37 mouse cellular contexts compared by ENCODE assay signal in the genomic region with DNA sequence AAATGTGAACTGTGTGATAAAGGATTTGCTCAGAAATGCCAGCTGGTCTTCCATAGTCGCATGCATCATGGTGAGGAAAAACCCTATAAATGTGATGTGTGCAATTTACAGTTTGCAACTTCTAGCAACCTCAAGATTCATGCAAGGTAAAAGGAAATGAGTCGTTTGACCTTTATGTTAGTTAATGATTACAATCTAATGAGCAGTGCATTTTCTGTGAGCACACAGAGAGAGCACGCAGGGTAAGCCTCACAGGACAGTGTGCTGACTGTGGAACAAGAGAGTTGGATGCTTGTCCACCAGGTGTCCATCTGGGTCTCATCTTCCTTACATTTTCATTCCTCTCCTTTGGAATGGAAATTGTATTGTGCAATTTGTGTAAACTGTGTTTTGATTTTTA. TPM values are rescaled to one million over a fixed set of nuclear protein-coding genes. Genes with fewer than 3 reads are reported as not detected.
DNase-seq lines count a peak whose midpoint lies in the region; ATAC-seq lines count a peak whose summit lies in the region.
"Had no signal": no experiment of that assay in that cellular context is flagged by ENCODE, and none has a peak within 500 bp of the region (broad histone marks: within the 10 kb centered on the region; RNA-seq: fewer than 3 reads in every experiment).

No protein-coding gene starts in this region.

- peaks cover 80% of the 10 kb centered on the region for H3K36me3 ChIP-seq in kidney, embryonic 15.5 days
- H3K36me3 ChIP-seq in megakaryocyte, embryonic 14.5 days (replicated peaks; ENCODE audit: low read length) = peaks cover 96% of the 10 kb centered on the region
- H3K36me3 ChIP-seq in intestine, embryonic 15.5 days = peaks cover 32% of the 10 kb centered on the region

- no peaks in the 10 kb centered on the region for H3K27me3 ChIP-seq in kidney, embryonic 15.5 days
- H3K27me3 ChIP-seq in megakaryocyte, embryonic 14.5 days (replicated peaks) = no peaks in the 10 kb centered on the region
- H3K27me3 ChIP-seq in intestine, embryonic 15.5 days (replicated peaks) = no peaks in the 10 kb centered on the region
- H3K27me3 ChIP-seq: CH12.LX; embryonic facial prominence, embryonic 12.5 days; hindbrain, embryonic 15.5 days; limb, embryonic 13.5 days; liver, embryonic 13.5 days; midbrain, embryonic 15.5 days; neural tube, embryonic 15.5 days had no signal

- no peaks in the 10 kb centered on the region for H3K9me3 ChIP-seq in kidney, embryonic 15.5 days (replicated peaks)
- H3K9me3 ChIP-seq in megakaryocyte, embryonic 14.5 days = no peaks in the 10 kb centered on the region
- H3K9me3 ChIP-seq in intestine, embryonic 15.5 days = no peaks in the 10 kb centered on the region
- H3K9me3 ChIP-seq: embryonic facial prominence, embryonic 12.5 days; hindbrain, embryonic 10.5 days; hindbrain, embryonic 15.5 days; limb, embryonic 13.5 days; liver, embryonic 13.5 days; midbrain, embryonic 10.5 days; midbrain, embryonic 15.5 days; neural tube, embryonic 15.5 days had no signal

- peak overlapping the region; percentile 54; the same call in 1 of the 2 replicates for H3K27ac ChIP-seq in kidney, embryonic 15.5 days
- H3K27ac ChIP-seq in intestine, embryonic 15.5 days = no peak overlapping the region
- H3K27ac ChIP-seq: embryonic facial prominence, embryonic 12.5 days; hindbrain, embryonic 10.5 days; hindbrain, embryonic 15.5 days; layer of hippocampus, adult 2 months; limb, embryonic 13.5 days; liver, embryonic 13.5 days; macrophage; midbrain, embryonic 10.5 days; midbrain, embryonic 15.5 days; neural tube, embryonic 15.5 days had no signal

- peaks cover 7% of the 10 kb centered on the region for H3K4me1 ChIP-seq in kidney, embryonic 15.5 days
- H3K4me1 ChIP-seq in megakaryocyte, embryonic 14.5 days = peaks cover 62% of the 10 kb centered on the region
- H3K4me1 ChIP-seq in intestine, embryonic 15.5 days (replicated peaks) = no peaks in the 10 kb centered on the region
- H3K4me1 ChIP-seq: embryonic facial prominence, embryonic 12.5 days; hindbrain, embryonic 10.5 days; limb, embryonic 13.5 days had no signal

- no peak for ATAC-seq in kidney, embryonic 15.5 days (replicated peaks; ENCODE audit: low FRiP score)
- ATAC-seq in megakaryocyte, adult 5-6 weeks (ENCODE audit: poor library complexity, severe bottlenecking) = no peak
- peak; percentile 73; the same call in 1 of the 2 replicates for ATAC-seq in intestine, embryonic 15.5 days
- ATAC-seq: forebrain, embryonic 14.5 days; lung, postnatal 0 days; midbrain, embryonic 15.5 days had no signal

- no peak for DNase-seq in kidney, adult 8-10 months
- DNase-seq in spleen, postnatal 36 days (ENCODE audit: low spot score in 2 of 2) = no peak
- no peak for DNase-seq in layer of hippocampus, postnatal 10 days (ENCODE audit: low spot score in 2 of 2)
- DNase-seq: adrenal gland, postnatal 14 days; cerebellum, adult 11 months; cerebellum, adult 9-10 months; embryo, embryonic 11 days; gastrocnemius, postnatal 14 days; heart, postnatal 14 days; liver, embryonic 13.5 days; lung, adult 18-20 months; retina, postnatal 1 day; right cerebral cortex, postnatal 25 days; thymus, postnatal 25 days had no signal

- no peak overlapping the region for H3K9ac ChIP-seq in kidney, embryonic 15.5 days
- H3K9ac ChIP-seq in intestine, embryonic 15.5 days = no peak overlapping the region
- H3K9ac ChIP-seq: embryonic facial prominence, embryonic 12.5 days; hindbrain, embryonic 15.5 days; limb, embryonic 13.5 days; liver, embryonic 13.5 days; midbrain, embryonic 15.5 days; neural tube, embryonic 15.5 days had no signal

- no peak overlapping the region for H3K4me2 ChIP-seq in kidney, embryonic 15.5 days
- H3K4me2 ChIP-seq in intestine, embryonic 15.5 days (replicated peaks) = no peak overlapping the region
- H3K4me2 ChIP-seq: embryonic facial prominence, embryonic 12.5 days; hindbrain, embryonic 15.5 days; limb, embryonic 13.5 days; liver, embryonic 13.5 days; midbrain, embryonic 15.5 days; neural tube, embryonic 15.5 days had no signal

- 78% methylated on average over 3 of the region's 3 CpGs for WGBS in kidney, embryonic 15.5 days
- WGBS in intestine, embryonic 15.5 days = 63% methylated on average over 3 of the region's 3 CpGs

- H3K4me3 ChIP-seq in kidney, embryonic 15.5 days (replicated peaks) = no peak overlapping the region
- peak overlapping the region; percentile 56 for H3K4me3 ChIP-seq in megakaryocyte, embryonic 14.5 days (replicated peaks)
- H3K4me3 ChIP-seq in intestine, embryonic 15.5 days (replicated peaks) = no peak overlapping the region
- H3K4me3 ChIP-seq: embryonic facial prominence, embryonic 12.5 days; hindbrain, embryonic 10.5 days; hindbrain, embryonic 15.5 days; layer of hippocampus, adult 2 months; limb, embryonic 13.5 days; liver, embryonic 13.5 days; midbrain, embryonic 10.5 days; midbrain, embryonic 15.5 days; neural tube, embryonic 15.5 days had no signal

RNA-seq across cellular contexts. Expression of a gene that starts 7.1 kb away (rescaled TPM):
- polyA plus RNA-seq in kidney, embryonic 15.5 days (2015; fragmentation: Nextera tagmentation; extraction: Ambion mirVana) = 34.3 and 36.0 TPM in 2 replicates
- 0.15 and 0.45 TPM in 2 replicates for polyA plus RNA-seq in megakaryocyte, embryonic 14.5 days (2012; ENCODE audit: insufficient read depth, low replicate concordance)
- 16.1 and 18.7 TPM in 2 replicates for total RNA-seq in megakaryocyte, adult 5-6 weeks (2015)
- total RNA-seq in megakaryocyte, adult 5-6 weeks (2017) = 28.2 and 28.4 TPM in 2 replicates
- 24.0 and 24.3 TPM in 2 replicates for polyA plus RNA-seq in intestine, embryonic 15.5 days (2015; fragmentation: Nextera tagmentation; extraction: Ambion mirVana)
- 10 to 100 TPM; 13.6 to 14.7 TPM for total RNA-seq in layer of hippocampus, postnatal 10 days (2021)

RNA-seq across cellular contexts. Expression of a gene that starts 9.3 kb away (rescaled TPM):
- polyA plus RNA-seq in kidney, embryonic 15.5 days (2015; fragmentation: Nextera tagmentation; extraction: Ambion mirVana) = not detected in 2 replicates
- not detected in 2 replicates for polyA plus RNA-seq in megakaryocyte, embryonic 14.5 days (2012; ENCODE audit: insufficient read depth, low replicate concordance)
- total RNA-seq in megakaryocyte, adult 5-6 weeks (2015) = 0.21 TPM in 1 of 2 replicates, not detected in the other
- total RNA-seq in megakaryocyte, adult 5-6 weeks (2017) = not detected in 2 replicates
- polyA plus RNA-seq in intestine, embryonic 15.5 days (2015; fragmentation: Nextera tagmentation; extraction: Ambion mirVana) = 0.16 and 0.35 TPM in 2 replicates
- total RNA-seq in layer of hippocampus, postnatal 10 days (2021) = 1 to 10 TPM; 1.7 TPM
- total RNA-seq: adrenal gland, postnatal 14 days; ES-E14; gastrocnemius, postnatal 14 days; granulocyte monocyte progenitor cell, adult 5-6 weeks; heart, postnatal 14 days had no signal
- polyA plus RNA-seq: embryonic facial prominence, embryonic 12.5 days; heart, embryonic 14.5 days; liver, embryonic 13.5 days; lung, postnatal 0 days; macrophage had no signal

RNA-seq across cellular contexts. Expression of a gene that starts 35.3 kb away (rescaled TPM):
- not detected in 2 replicates for polyA plus RNA-seq in kidney, embryonic 15.5 days (2015; fragmentation: Nextera tagmentation; extraction: Ambion mirVana)
- not detected in 2 replicates for polyA plus RNA-seq in megakaryocyte, embryonic 14.5 days (2012; ENCODE audit: insufficient read depth, low replicate concordance)
- 0.09 TPM in 1 of 2 replicates, not detected in the other for total RNA-seq in megakaryocyte, adult 5-6 weeks (2015)
- not detected in 2 replicates for total RNA-seq in megakaryocyte, adult 5-6 weeks (2017)
- not detected in 2 replicates for polyA plus RNA-seq in intestine, embryonic 15.5 days (2015; fragmentation: Nextera tagmentation; extraction: Ambion mirVana)
- total RNA-seq in layer of hippocampus, postnatal 10 days (2021) = not detected
- total RNA-seq: adrenal gland, postnatal 14 days; CH12.LX; gastrocnemius, postnatal 14 days; granulocyte monocyte progenitor cell, adult 5-6 weeks; heart, postnatal 14 days; layer of hippocampus, adult 2 months; layer of hippocampus, postnatal 25 days; left cerebral cortex, adult 8-10 months; left cerebral cortex, postnatal 36 days had no signal
- polyA plus RNA-seq: embryonic facial prominence, embryonic 12.5 days; forebrain, embryonic 14.5 days; heart, embryonic 14.5 days; hindbrain, embryonic 10.5 days; hindbrain, embryonic 15.5 days; limb, embryonic 13.5 days; liver, embryonic 13.5 days; lung, postnatal 0 days; macrophage; midbrain, embryonic 10.5 days; midbrain, embryonic 15.5 days; neural tube, embryonic 15.5 days; stomach, embryonic 16.5 days had no signal

RNA-seq across cellular contexts. Expression of a gene that starts 38.7 kb away (rescaled TPM):
- 2.2 and 2.4 TPM in 2 replicates for polyA plus RNA-seq in kidney, embryonic 15.5 days (2015; fragmentation: Nextera tagmentation; extraction: Ambion mirVana)
- polyA plus RNA-seq in megakaryocyte, embryonic 14.5 days (2012; ENCODE audit: insufficient read depth, low replicate concordance) = not detected in 2 replicates
- not detected in 2 replicates for total RNA-seq in megakaryocyte, adult 5-6 weeks (2015)
- total RNA-seq in megakaryocyte, adult 5-6 weeks (2017) = 0.08 and 0.26 TPM in 2 replicates
- 0.40 and 0.48 TPM in 2 replicates for polyA plus RNA-seq in intestine, embryonic 15.5 days (2015; fragmentation: Nextera tagmentation; extraction: Ambion mirVana)
- total RNA-seq in layer of hippocampus, postnatal 10 days (2021) = under 1 TPM; 0.18 to 0.55 TPM
- total RNA-seq: adrenal gland, postnatal 14 days; CH12.LX; gastrocnemius, postnatal 14 days; granulocyte monocyte progenitor cell, adult 5-6 weeks; heart, postnatal 14 days; layer of hippocampus, postnatal 25 days; left cerebral cortex, postnatal 36 days had no signal
- polyA plus RNA-seq: macrophage had no signal

Comparison
In these comparisons a context has a peak if more than half of its experiments do, and no peak if none do; other contexts are left out.
1. RNA of a gene that starts 7.1 kb away (polyA plus RNA-seq): 34.3 to 36.0 TPM in kidney, embryonic 15.5 days and 24.0 to 24.3 TPM in intestine, embryonic 15.5 days; 0.15 to 0.45 TPM in megakaryocyte, embryonic 14.5 days; every median in the first group is over 10 times any median in the second.